Mouse (Mus musculus) stomach, postnatal 0 days (tissue): ENCODE data around the gene Taok3. TPM values are rescaled to one million over a fixed set of nuclear protein-coding genes. Genes with fewer than 3 reads are reported as not detected.
A peak's percentile ranks its signal among the peaks of the same experiment; 100 is the strongest.

Experiments used
- ATAC-seq: fragments of 200-750 bp; cut with Nextera tagmentation; 2 replicates; pipeline ENCODE4 v1.8.0; 2017; ENCODE audit not compliant: low FRiP score, low TSS enrichment
- DNase-seq: peaks from one replicate; pipeline ENCODE4 v3.0.0-alpha.2; 2016; ENCODE audit warnings: low spot score
- H3K27ac ChIP-seq: fragments of 300-500 bp; sonication (generic); replicated peaks from 2 replicates; pipeline ENCODE4 v1.5.1; 2014; ENCODE audit warnings: mild to moderate bottlenecking, control low read depth
- H3K27me3 ChIP-seq: fragments of 300-500 bp; sonication (generic); 2 replicates; pipeline ENCODE4 v1.6.1; 2014; ENCODE audit warnings: low read length; ENCODE audit not compliant: control insufficient read depth, insufficient read depth
- H3K36me3 ChIP-seq: fragments of 300-500 bp; sonication (generic); 2 replicates; pipeline ENCODE4 v1.6.1; 2014; ENCODE audit warnings: low read length, mixed read lengths; ENCODE audit not compliant: control insufficient read depth, insufficient read depth
- H3K4me1 ChIP-seq: fragments of 300-500 bp; sonication (generic); replicated peaks from 2 replicates; pipeline ENCODE4 v1.6.1; 2014; ENCODE audit warnings: antibody characterized with exemption; ENCODE audit not compliant: control insufficient read depth, insufficient read depth
- H3K4me2 ChIP-seq: fragments of 300-500 bp; sonication (generic); replicated peaks from 2 replicates; pipeline ENCODE4 v1.6.1; 2014; ENCODE audit warnings: low read depth, mild to moderate bottlenecking, control low read depth, moderate library complexity
- H3K4me3 ChIP-seq: fragments of 300-500 bp; sonication (generic); 2 replicates; pipeline ENCODE4 v1.5.1; 2014; ENCODE audit warnings: low read depth, low read length, control low read depth
- H3K9ac ChIP-seq: fragments of 300-500 bp; sonication (generic); 2 replicates; pipeline ENCODE4 v1.6.1; 2014; ENCODE audit warnings: mild to moderate bottlenecking, low read length, control low read depth, mixed read lengths
- H3K9me3 ChIP-seq: fragments of 300-500 bp; sonication (generic); 2 replicates; pipeline ENCODE4 v1.6.1; 2016; ENCODE audit warnings: low read length; ENCODE audit not compliant: control insufficient read depth
- CTCF ChIP-seq: IDR thresholded peaks from 2 replicates; pipeline ENCODE4 v1.5.1; 2016; ENCODE audit warnings: antibody characterized with exemption, low read depth, mild to moderate bottlenecking, moderate library complexity
- EP300 ChIP-seq: optimal IDR thresholded peaks from 2 replicates; pipeline ENCODE3; 2016; ENCODE audit warnings: antibody characterized with exemption
- WGBS: fragments of 180-500 bp; shearing (Covaris S2); extraction: QIAGEN DNeasy Blood & Tissue Kit; methylation state at CpG from one replicate; pipeline ENCODE4 v1.1.7; 2014; 5-methylcytosine and 5-hydroxymethylcytosine counted together
- polyA plus RNA-seq: library from polyadenylated mRNA; unstranded; fragments of >200 nt; fragmentation: Nextera tagmentation; extraction: Ambion mirVana; gene quantifications from 2 replicates; pipeline ENCODE4 v1.2.1, GENCODE M21; 2015

The Taok3 gene
- polyA plus RNA-seq, 1 experiment from 2014 or later, result 24.2 TPM

DNA sequence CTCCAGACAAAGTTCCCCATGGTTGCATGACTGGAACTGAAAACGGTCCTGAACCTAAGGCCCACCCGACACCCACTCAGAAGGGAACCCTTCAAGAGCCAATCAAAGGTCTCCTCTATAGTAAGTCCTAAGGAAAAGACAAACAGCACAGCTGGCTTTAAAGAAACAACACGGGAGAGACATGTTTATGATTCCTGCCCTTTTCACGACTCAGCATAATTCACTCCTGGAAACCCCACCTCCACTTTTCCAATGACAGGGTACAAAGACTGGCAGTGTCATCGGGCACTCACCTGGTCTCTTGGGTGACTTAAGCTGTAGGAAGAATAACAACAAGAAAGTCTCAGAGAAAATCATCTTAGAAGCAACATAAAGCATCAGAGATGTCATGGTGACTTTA, 20.9 kb upstream of the Taok3 start:
- ATAC-seq (no peak), DNase-seq (no peak)
- TF ChIP-seq EP300, result no peak
- Histone ChIP-seq H3K36me3 (peaks cover 3% of the 10 kb centered on the region; the same call in 1 of the 2 replicates), H3K27me3 (no peaks in the 10 kb centered on the region), H3K4me2 (no peak overlapping the region), H3K9me3 (no peaks in the 10 kb centered on the region), H3K9ac (no peak overlapping the region), H3K4me3 (no peak overlapping the region), H3K4me1 (no peaks in the 10 kb centered on the region), H3K27ac (no peak overlapping the region)
- WGBS, result 80% methylated on average over 5 of the region's 5 CpGs

GRCm38 (mm10) chr5:117099742-117100141, 20.2 kb upstream of the Taok3 start:
- peaks cover 3% of the 10 kb centered on the region; the same call in 1 of the 2 replicates for H3K36me3 ChIP-seq
- 85% methylated on average over 11 of the region's 11 CpGs for WGBS
- no peaks in the 10 kb centered on the region for H3K9me3 ChIP-seq

DNA sequence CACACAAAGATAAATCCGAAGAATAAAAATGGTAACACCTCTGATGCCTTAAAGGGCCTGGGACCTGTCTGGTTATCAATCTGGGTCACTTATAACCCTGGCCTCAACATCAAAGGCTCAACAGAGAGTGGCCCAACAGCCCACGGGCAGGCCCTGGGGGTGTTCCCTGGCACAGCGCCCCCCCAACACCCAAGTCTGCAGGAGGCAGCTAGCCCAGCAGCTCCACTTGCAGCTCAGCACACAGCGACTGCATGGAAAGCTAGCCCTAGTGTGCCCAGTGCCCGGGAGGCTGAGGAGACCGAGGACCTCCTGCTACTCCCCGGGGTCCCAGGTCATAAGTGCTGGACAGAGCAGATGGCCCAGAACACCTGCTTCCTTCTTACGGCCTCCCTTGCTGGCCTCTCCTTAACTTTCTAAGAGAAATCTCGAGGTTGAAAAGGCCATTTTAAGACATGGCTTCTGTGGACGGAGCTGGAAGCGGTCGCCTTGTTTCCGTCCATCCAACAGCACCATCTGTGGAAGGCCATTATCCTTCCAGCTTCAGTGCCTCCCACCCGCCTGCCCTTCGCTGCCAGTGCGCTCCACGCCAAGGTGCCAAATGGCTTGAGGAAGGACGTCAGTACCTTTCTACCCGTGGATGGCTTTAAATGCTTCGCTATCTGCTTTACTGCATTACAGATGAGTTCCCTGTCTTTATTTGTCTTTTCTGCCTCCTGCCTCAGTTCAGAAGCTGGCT, 16.6 kb upstream of the Taok3 start:
- H3K4me3 ChIP-seq, result no peak overlapping the region
- no peak overlapping the region for H3K4me2 ChIP-seq
- no peak for ATAC-seq
- WGBS, result 94% methylated on average over 20 of the region's 20 CpGs
- H3K9me3 ChIP-seq, result no peaks in the 10 kb centered on the region
- TF ChIP-seq EP300, result no peak
- no peak for TF ChIP-seq CTCF
- no peak overlapping the region for H3K27ac ChIP-seq
- no peak overlapping the region for H3K9ac ChIP-seq
- no peaks in the 10 kb centered on the region for H3K4me1 ChIP-seq
- DNase-seq, result no peak
- no peaks in the 10 kb centered on the region for H3K27me3 ChIP-seq
- H3K36me3 ChIP-seq, result peaks cover 15% of the 10 kb centered on the region

More at GRCm38 (mm10) chr5:117099742-117100141, 20.2 kb upstream of the Taok3 start:
- no peak overlapping the region for H3K4me3 ChIP-seq
- TF ChIP-seq EP300, result no peak
- TF ChIP-seq CTCF, result peak; percentile 46
- H3K27ac ChIP-seq, result no peak overlapping the region
- no peak for DNase-seq
- no peak for ATAC-seq
- no peaks in the 10 kb centered on the region for H3K4me1 ChIP-seq
- no peaks in the 10 kb centered on the region for H3K27me3 ChIP-seq
- H3K9ac ChIP-seq, result no peak overlapping the region
- H3K4me2 ChIP-seq, result no peak overlapping the region

DNA sequence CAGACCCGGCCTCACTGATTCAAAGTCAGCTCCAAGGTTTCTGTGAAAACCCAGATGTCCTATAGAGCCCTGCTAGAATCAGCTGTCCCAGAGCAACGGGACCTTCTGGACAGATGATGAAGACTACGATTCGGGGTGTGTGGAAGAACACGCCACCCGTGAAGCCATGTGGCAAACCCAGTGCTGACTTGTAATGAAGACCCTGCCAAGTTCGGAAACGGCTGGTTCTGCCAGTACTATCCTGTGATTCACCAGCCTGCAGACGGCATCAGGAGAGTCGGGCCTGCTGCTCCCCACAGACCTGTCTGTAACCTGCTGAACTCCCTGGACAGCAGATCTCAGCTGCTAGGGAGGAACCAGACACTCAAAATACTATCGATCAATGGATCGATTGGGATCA, 15.6 kb upstream of the Taok3 start:
- Histone ChIP-seq H3K4me3 (no peak overlapping the region), H3K9ac (no peak overlapping the region), H3K36me3 (peaks cover 20% of the 10 kb centered on the region), H3K27me3 (no peaks in the 10 kb centered on the region), H3K27ac (no peak overlapping the region), H3K4me1 (no peaks in the 10 kb centered on the region), H3K9me3 (no peaks in the 10 kb centered on the region), H3K4me2 (no peak overlapping the region)
- TF ChIP-seq CTCF, result no peak
- no peak for TF ChIP-seq EP300
- 96% methylated on average over 12 of the region's 12 CpGs for WGBS
- DNase-seq, result no peak
- ATAC-seq, result no peak

GRCm38 (mm10) chr5:117105761-117106160, 14.2 kb upstream of the Taok3 start:
- no peaks in the 10 kb centered on the region for H3K27me3 ChIP-seq
- H3K27ac ChIP-seq, result no peak overlapping the region
- H3K4me3 ChIP-seq, result no peak overlapping the region
- DNase-seq (no peak), ATAC-seq (no peak)
- H3K4me1 ChIP-seq, result no peaks in the 10 kb centered on the region
- H3K9ac ChIP-seq, result no peak overlapping the region
- no peak for TF ChIP-seq CTCF
- no peak for TF ChIP-seq EP300
- 91% methylated on average over 9 of the region's 9 CpGs for WGBS
- no peaks in the 10 kb centered on the region for H3K9me3 ChIP-seq
- H3K36me3 ChIP-seq, result peaks cover 20% of the 10 kb centered on the region
- no peak overlapping the region for H3K4me2 ChIP-seq

GRCm38 (mm10) chr5:117108292-117108691, 11.6 kb upstream of the Taok3 start:
- no peak overlapping the region for H3K4me3 ChIP-seq
- H3K27ac ChIP-seq, result no peak overlapping the region
- H3K9me3 ChIP-seq, result no peaks in the 10 kb centered on the region
- ATAC-seq, result peak; percentile 53; the same call in 1 of the 2 replicates
- peaks cover 17% of the 10 kb centered on the region for H3K36me3 ChIP-seq
- 90% methylated on average over 13 of the region's 13 CpGs for WGBS
- H3K27me3 ChIP-seq, result no peaks in the 10 kb centered on the region
- TF ChIP-seq EP300 (no peak), CTCF (no peak)
- H3K4me2 ChIP-seq, result no peak overlapping the region
- no peak overlapping the region for H3K9ac ChIP-seq
- DNase-seq, result no peak
- no peaks in the 10 kb centered on the region for H3K4me1 ChIP-seq
